Mouse (Mus musculus): ENCODE results near the gene Lrrc7. TPM values are rescaled to one million over a fixed set of nuclear protein-coding genes. Genes with fewer than 3 reads are reported as not detected.

The Lrrc7 gene
- total RNA-seq (2014; rRNA removed): 40.1 and 43.5 TPM in 2 replicates
- 3.2 and 6.7 TPM in 2 replicates for polyA plus RNA-seq (2015; fragmentation: Nextera tagmentation; extraction: Ambion mirVana)

GRCm38 (mm10) chr3:158561987-158562360 is at the start of gene Lrrc7:
Gene Lrrc7 (minus strand): TSS chr3:158562221.
- Histone ChIP-seq H3K9ac (peak within 1 kb of the TSS; percentile 92), H3K4me2 (ENCODE audit: low read depth) (peak within 1 kb of the TSS; percentile 56), H3K27me3 (ENCODE audit: insufficient read depth, low read length) (no peaks in the 10 kb centered on the region), H3K4me1 (ENCODE audit: insufficient read depth) (peaks cover 12% of the 10 kb centered on the region; the same call in 1 of the 2 replicates), H3K27ac (ENCODE audit: low read depth, low read length) (peak within 1 kb of the TSS; percentile 99), H3K36me3 (ENCODE audit: insufficient read depth) (no peaks in the 10 kb centered on the region), H3K9me3 (ENCODE audit: low read length) (no peaks in the 10 kb centered on the region), H3K4me3 (ENCODE audit: low read depth, low read length) (peak within 1 kb of the TSS; percentile 80)
- WGBS: under 1% methylated on average over 28 of the region's 28 CpGs
- ATAC-seq: peak; percentile 90
- peak; percentile 92 for DNase-seq
- peak; percentile 82 for TF ChIP-seq CTCF (IDR thresholded peaks at IDR 0.05; ENCODE audit: low read depth)

GRCm38 (mm10) chr3:158607065-158607464 is 45.0 kb upstream of the Lrrc7 start:
- Histone ChIP-seq H3K9ac (no peak overlapping the region), H3K27ac (ENCODE audit: low read depth, low read length) (no peak overlapping the region), H3K9me3 (ENCODE audit: low read length) (no peaks in the 10 kb centered on the region), H3K4me3 (ENCODE audit: low read depth, low read length) (no peak overlapping the region), H3K4me1 (ENCODE audit: insufficient read depth) (no peaks in the 10 kb centered on the region; the same call in 1 of the 2 replicates), H3K36me3 (ENCODE audit: insufficient read depth) (no peaks in the 10 kb centered on the region), H3K4me2 (ENCODE audit: low read depth) (no peak overlapping the region), H3K27me3 (ENCODE audit: insufficient read depth, low read length) (no peaks in the 10 kb centered on the region)
- DNase-seq (no peak), ATAC-seq (no peak)
- WGBS: 19% methylated on average over 1 of the region's 1 CpGs
- no peak for TF ChIP-seq CTCF (IDR thresholded peaks at IDR 0.05; ENCODE audit: low read depth)

- Histone ChIP-seq H3K27me3 (ENCODE audit: insufficient read depth, low read length) (no peaks in the 10 kb centered on the region), H3K9ac (no peak overlapping the region), H3K4me3 (ENCODE audit: low read depth, low read length) (no peak overlapping the region), H3K4me1 (ENCODE audit: insufficient read depth) (no peaks in the 10 kb centered on the region; the same call in 1 of the 2 replicates), H3K27ac (ENCODE audit: low read depth, low read length) (no peak overlapping the region), H3K9me3 (ENCODE audit: low read length) (no peaks in the 10 kb centered on the region), H3K4me2 (ENCODE audit: low read depth) (no peak overlapping the region), H3K36me3 (ENCODE audit: insufficient read depth) (no peaks in the 10 kb centered on the region)
- TF ChIP-seq CTCF (IDR thresholded peaks at IDR 0.05; ENCODE audit: low read depth): no peak
- ATAC-seq (no peak), DNase-seq (no peak)
Observed at GRCm38 (mm10) chr3:158605274-158605673, 43.3 kb upstream of the Lrrc7 start.

- peak overlapping the region; percentile 56 for H3K4me2 ChIP-seq (ENCODE audit: low read depth)
- peak overlapping the region; percentile 99 for H3K27ac ChIP-seq (ENCODE audit: low read depth, low read length)
- peak overlapping the region; percentile 92 for H3K9ac ChIP-seq
- H3K4me1 ChIP-seq (ENCODE audit: insufficient read depth): peaks cover 14% of the 10 kb centered on the region; the same call in 1 of the 2 replicates
- H3K4me3 ChIP-seq (ENCODE audit: low read depth, low read length): peak overlapping the region; percentile 80
- H3K36me3 ChIP-seq (ENCODE audit: insufficient read depth): no peaks in the 10 kb centered on the region
- WGBS: 2% methylated on average over 53 of the region's 55 CpGs
- TF ChIP-seq CTCF (IDR thresholded peaks at IDR 0.05; ENCODE audit: low read depth): no peak
- no peaks in the 10 kb centered on the region for H3K27me3 ChIP-seq (ENCODE audit: insufficient read depth, low read length)
- H3K9me3 ChIP-seq (ENCODE audit: low read length): no peaks in the 10 kb centered on the region
- DNase-seq (peak; percentile 81), ATAC-seq (peak; percentile 69)
Observed at GRCm38 (mm10) chr3:158561256-158561986, 600 bp downstream of the Lrrc7 start.

GRCm38 (mm10) chr3:158560891-158561255 is 1.1 kb downstream of the Lrrc7 start:
- Histone ChIP-seq H3K4me2 (ENCODE audit: low read depth) (peak overlapping the region; percentile 56), H3K4me1 (ENCODE audit: insufficient read depth) (peaks cover 18% of the 10 kb centered on the region; the same call in 1 of the 2 replicates), H3K9me3 (ENCODE audit: low read length) (no peaks in the 10 kb centered on the region), H3K27ac (ENCODE audit: low read depth, low read length) (peak overlapping the region; percentile 99), H3K4me3 (ENCODE audit: low read depth, low read length) (peak overlapping the region; percentile 80), H3K27me3 (ENCODE audit: insufficient read depth, low read length) (no peaks in the 10 kb centered on the region), H3K36me3 (ENCODE audit: insufficient read depth) (no peaks in the 10 kb centered on the region), H3K9ac (peak overlapping the region; percentile 92)
- WGBS: 1% methylated on average over 16 of the region's 16 CpGs
- ATAC-seq (no peak; the same call in 1 of the 2 replicates), DNase-seq (no peak)
- no peak for TF ChIP-seq CTCF (IDR thresholded peaks at IDR 0.05; ENCODE audit: low read depth)

GRCm38 (mm10) chr3:158559691-158560650 is 2.0 kb downstream of the Lrrc7 start:
- H3K9ac ChIP-seq: peak overlapping the region; percentile 92
- WGBS: 2% methylated on average over 18 of the region's 18 CpGs

More at GRCm38 (mm10) chr3:158559691-158560650, 2.0 kb downstream of the Lrrc7 start:
- ATAC-seq (peak; percentile 63), DNase-seq (peak; percentile 87)
- Histone ChIP-seq H3K4me3 (ENCODE audit: low read depth, low read length) (peak overlapping the region; percentile 80), H3K9me3 (ENCODE audit: low read length) (no peaks in the 10 kb centered on the region), H3K4me2 (ENCODE audit: low read depth) (peak overlapping the region; percentile 56), H3K27me3 (ENCODE audit: insufficient read depth, low read length) (no peaks in the 10 kb centered on the region), H3K27ac (ENCODE audit: low read depth, low read length) (peak overlapping the region; percentile 99), H3K4me1 (ENCODE audit: insufficient read depth) (peaks cover 20% of the 10 kb centered on the region; the same call in 1 of the 2 replicates), H3K36me3 (ENCODE audit: insufficient read depth) (no peaks in the 10 kb centered on the region)
- TF ChIP-seq CTCF (IDR thresholded peaks at IDR 0.05; ENCODE audit: low read depth): peak; percentile 40; the same call in 1 of the 2 replicates
